In genomic region chr5:141058863-141059262, GRCm38 (mm10) we compare ENCODE assay signal across 28 mouse cellular contexts. TPM values are rescaled to one million over a fixed set of nuclear protein-coding genes. Genes with fewer than 3 reads are reported as not detected.
"Had no signal": no experiment of that assay in that cellular context is flagged by ENCODE, and none has a peak within 500 bp of the region (broad histone marks: within the 10 kb centered on the region; RNA-seq: fewer than 3 reads in every experiment).

No protein-coding gene starts in this region.

- H3K4me3 ChIP-seq: embryonic facial prominence, embryonic 10.5 days; embryonic facial prominence, embryonic 12.5 days; embryonic facial prominence, embryonic 13.5 days; embryonic facial prominence, embryonic 15.5 days; erythroblast, embryonic 14.5 days; forebrain, embryonic 10.5 days; forebrain, embryonic 12.5 days; forebrain, embryonic 13.5 days; forebrain, embryonic 15.5 days; gastrocnemius, adult 2 months; heart, adult 2 months; heart, embryonic 10.5 days had no signal

- H3K4me2 ChIP-seq: embryonic facial prominence, embryonic 12.5 days; embryonic facial prominence, embryonic 13.5 days; embryonic facial prominence, embryonic 15.5 days; forebrain, embryonic 12.5 days; forebrain, embryonic 13.5 days; forebrain, embryonic 15.5 days had no signal

- H3K27me3 ChIP-seq: embryonic facial prominence, embryonic 12.5 days; embryonic facial prominence, embryonic 13.5 days; embryonic facial prominence, embryonic 15.5 days; forebrain, embryonic 12.5 days; forebrain, embryonic 13.5 days; forebrain, embryonic 15.5 days had no signal

- H3K9me3 ChIP-seq: embryonic facial prominence, embryonic 10.5 days; embryonic facial prominence, embryonic 12.5 days; embryonic facial prominence, embryonic 13.5 days; embryonic facial prominence, embryonic 15.5 days; forebrain, embryonic 10.5 days; forebrain, embryonic 12.5 days; forebrain, embryonic 13.5 days; forebrain, embryonic 15.5 days; heart, embryonic 10.5 days had no signal

- H3K4me1 ChIP-seq: embryonic facial prominence, embryonic 10.5 days; embryonic facial prominence, embryonic 12.5 days; embryonic facial prominence, embryonic 15.5 days; forebrain, embryonic 10.5 days; forebrain, embryonic 12.5 days; forebrain, embryonic 13.5 days; forebrain, embryonic 15.5 days had no signal

- H3K9ac ChIP-seq: embryonic facial prominence, embryonic 12.5 days; embryonic facial prominence, embryonic 13.5 days; embryonic facial prominence, embryonic 15.5 days; forebrain, embryonic 12.5 days; forebrain, embryonic 13.5 days; forebrain, embryonic 15.5 days; forebrain, postnatal 0 days had no signal

- DNase-seq: cerebellum, adult 9-11 months; cerebellum, postnatal 10 days; cerebellum, postnatal 14 days; cerebellum, postnatal 25 days; cerebellum, postnatal 36 days; embryo, embryonic 11 days; forebrain, postnatal 0 days; gastrocnemius, adult 2 months; gastrocnemius, postnatal 10 days; gastrocnemius, postnatal 14 days; gastrocnemius, postnatal 25 days; gastrocnemius, postnatal 36 days; heart, adult 11 months; heart, adult 18-20 months; heart, adult 2 months had no signal

- H3K27ac ChIP-seq: embryonic facial prominence, embryonic 10.5 days; embryonic facial prominence, embryonic 12.5 days; embryonic facial prominence, embryonic 13.5 days; embryonic facial prominence, embryonic 15.5 days; forebrain, embryonic 10.5 days; forebrain, embryonic 12.5 days; forebrain, embryonic 13.5 days; forebrain, embryonic 15.5 days; gastrocnemius, adult 2 months; heart, adult 2 months; heart, embryonic 10.5 days had no signal

- H3K36me3 ChIP-seq: embryonic facial prominence, embryonic 10.5 days; embryonic facial prominence, embryonic 12.5 days; embryonic facial prominence, embryonic 13.5 days; embryonic facial prominence, embryonic 15.5 days; forebrain, embryonic 10.5 days; forebrain, embryonic 12.5 days; forebrain, embryonic 15.5 days; heart, embryonic 10.5 days had no signal

RNA-seq across cellular contexts. Expression of gene Card11, which starts 58.5 kb away (rescaled TPM):
- total RNA-seq: forebrain, postnatal 0 days; granulocyte monocyte progenitor cell, adult 5-6 weeks had no signal
- polyA plus RNA-seq: forebrain, embryonic 10.5 days; forebrain, embryonic 11.5 days; forebrain, embryonic 13.5 days; forebrain, embryonic 14.5 days; forebrain, postnatal 0 days had no signal
